Mouse (Mus musculus) left cerebral cortex, postnatal 14 days (tissue): ENCODE data around the gene Phf23. TPM values are rescaled to one million over a fixed set of nuclear protein-coding genes. Genes with fewer than 3 reads are reported as not detected.
"Not testable (repeated sequence)": the region's sequence is repeated elsewhere in the genome, so short reads cannot be mapped to it uniquely, and the experiment has no call there.

Experiments
- DNase-seq, 2 experiments: peaks; one replicate each; pipeline ENCODE4 v3.0.0; 2021 to 2022; ENCODE audit warnings: low spot score in 2 of 2, mixed read lengths in 1 of 2
- intact Hi-C: fragments of 180-260 bp; cut with DNase I; formaldehyde crosslinking; loops from one replicate; pipeline ENCODE4 v1.15.1; 2025
- long read RNA-seq, 2 experiments: library from polyadenylated mRNA; stranded (forward); transcript quantifications; one replicate each; pipeline ENCODE4 v2.0.0; 2021
- total RNA-seq, 2 experiments: library from RNA; stranded (reverse); gene quantifications; 2 replicates each; pipeline ENCODE4 v1.2.3; 2021

The Phf23 gene
- 10 to 100 TPM; 39.2 to 40.2 TPM for total RNA-seq
- long read RNA-seq, experiment 1, transcript Phf23-201 (5 exons, 2,006 nt) = major isoform, 29 of 45 reads
- long read RNA-seq, experiment 1, partial matches to known transcripts = 2 of 45 reads
- long read RNA-seq, experiment 1, other reads (novel, unspliced or antisense) = 9 of 45 reads
- long read RNA-seq, experiment 2, transcript Phf23-201 (5 exons, 2,006 nt) = major isoform, 19 of 30 reads
- long read RNA-seq, experiment 2, partial matches to known transcripts = 1 of 30 reads
- long read RNA-seq, experiment 2, other reads (novel, unspliced or antisense) = 4 of 30 reads

- intact Hi-C loops = no loop called here
- DNase-seq = peak; percentile 97 to 98
Measured at GRCm38 (mm10) chr11:69995391-69995960, at the start of gene Phf23. TSS of gene Phf23 (plus strand) at chr11:69995777.

GRCm38 (mm10) chr11:69945997-69946891 is 49.3 kb upstream of the Phf23 start:
- intact Hi-C loops = no loop called here
- no peak for DNase-seq

GRCm38 (mm10) chr11:69947337-69948065 is 48.1 kb upstream of the Phf23 start:
- intact Hi-C loops = loop anchor here (2.0 kb wide), 1 partner anchor 13 kb away; the partner anchor contains the start of gene Ybx2
- no peak for DNase-seq

- intact Hi-C loops = loop anchor here (2.0 kb wide), 1 partner anchor 13 kb away; the partner anchor contains the start of gene Ybx2
- DNase-seq = peak; percentile 70 to 73
Measured at GRCm38 (mm10) chr11:69948066-69948762, 47.4 kb upstream of the Phf23 start, which contains the start of gene Slc2a4. TSS of gene Slc2a4 (minus strand) at chr11:69948188.

- peak; percentile 76 to 91 for DNase-seq
- intact Hi-C loops = loop anchor here (2.0 kb wide), 1 partner anchor 14 kb away; the partner anchor contains the start of gene Ybx2
Measured at GRCm38 (mm10) chr11:69948763-69949150, 46.8 kb upstream of the Phf23 start.

- intact Hi-C loops = no loop called here
- DNase-seq = no peak
Measured at GRCm38 (mm10) chr11:69950807-69951459, 44.6 kb upstream of the Phf23 start.

- intact Hi-C loops = no loop called here
- no peak for DNase-seq
Measured at GRCm38 (mm10) chr11:69952274-69952673, 43.3 kb upstream of the Phf23 start.

GRCm38 (mm10) chr11:69953267-69953915 is 42.2 kb upstream of the Phf23 start:
- intact Hi-C loops = no loop called here
- no peak for DNase-seq

GRCm38 (mm10) chr11:69955618-69956017 is 40.0 kb upstream of the Phf23 start:
- DNase-seq, intact Hi-C loops: not testable (repeated sequence)

GRCm38 (mm10) chr11:69956218-69956617 is 39.4 kb upstream of the Phf23 start:
- intact Hi-C loops = no loop called here

GRCm38 (mm10) chr11:69960616-69961015 is 35.0 kb upstream of the Phf23 start:
- intact Hi-C loops = no loop called here
- no peak for DNase-seq

More at GRCm38 (mm10) chr11:69956218-69956617, 39.4 kb upstream of the Phf23 start:
- DNase-seq = no peak

GRCm38 (mm10) chr11:69961841-69962240 is 33.7 kb upstream of the Phf23 start:
- DNase-seq = no peak
- intact Hi-C loops = no loop called here

- intact Hi-C loops = no loop called here
Measured at GRCm38 (mm10) chr11:69964650-69965270, 30.8 kb upstream of the Phf23 start, which contains the start of gene Cldn7. TSS of gene Cldn7 (plus strand) at chr11:69964779.

GRCm38 (mm10) chr11:69965271-69966005 is 30.1 kb upstream of the Phf23 start:
- intact Hi-C loops = no loop called here
- DNase-seq = no peak

More at GRCm38 (mm10) chr11:69964650-69965270, 30.8 kb upstream of the Phf23 start, which contains the start of gene Cldn7:
- DNase-seq = no peak

- no peak for DNase-seq
- intact Hi-C loops = no loop called here
Measured at GRCm38 (mm10) chr11:69966006-69966859, 29.3 kb upstream of the Phf23 start.
